Mouse (Mus musculus) kidney, postnatal 14 days (tissue): ENCODE measurements around the gene Bpifa3.
"Not testable (repeated sequence)": the region's sequence is repeated elsewhere in the genome, so short reads cannot be mapped to it uniquely, and the experiment has no call there.

Source experiments
- DNase-seq: peaks from one replicate; pipeline ENCODE4 v3.0.0; 2022; ENCODE audit warnings: mixed read lengths

The Bpifa3 gene

DNA sequence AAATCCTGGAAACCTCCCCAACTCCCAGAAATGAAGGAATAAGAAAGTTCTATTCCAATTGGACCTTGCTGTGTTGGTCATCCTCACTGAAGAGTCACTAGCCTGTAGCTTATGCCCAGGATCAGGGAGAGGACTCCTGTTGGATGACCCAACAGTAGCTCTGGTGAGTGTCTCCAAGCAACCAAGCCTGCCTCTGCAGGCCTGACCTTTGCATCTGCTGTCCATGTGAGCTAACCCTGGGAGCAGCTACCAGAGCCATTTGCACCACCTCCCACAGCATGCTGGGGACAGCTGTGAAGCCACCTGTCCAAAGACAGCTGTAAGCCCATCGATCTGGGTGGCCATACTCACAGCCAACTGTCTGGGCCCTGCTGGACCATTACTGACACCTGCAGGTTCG is at the start of gene Bpifa3:
Gene Bpifa3 (plus strand): TSS at position 217 of the 400 bp plus-strand sequence.
- no peak for DNase-seq

DNA sequence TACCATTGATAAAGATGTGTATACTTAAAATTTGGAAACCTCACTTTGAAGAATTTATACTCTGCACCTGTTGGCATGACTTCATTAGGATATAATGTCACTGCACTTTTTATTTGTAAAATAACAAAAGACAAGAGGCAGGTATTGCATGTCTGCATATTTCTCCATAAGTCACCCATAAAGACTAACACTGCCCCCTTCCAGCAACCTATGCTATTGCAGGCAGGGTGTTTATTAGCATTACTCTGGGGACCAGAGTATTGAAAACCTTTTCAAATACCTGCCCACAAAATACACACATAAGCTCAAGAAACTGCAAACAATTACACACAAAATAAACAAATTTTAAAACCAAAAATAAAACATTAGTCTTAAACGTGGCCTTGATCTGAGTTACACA is 32.4 kb upstream of the Bpifa3 start:
- no peak for DNase-seq

DNA sequence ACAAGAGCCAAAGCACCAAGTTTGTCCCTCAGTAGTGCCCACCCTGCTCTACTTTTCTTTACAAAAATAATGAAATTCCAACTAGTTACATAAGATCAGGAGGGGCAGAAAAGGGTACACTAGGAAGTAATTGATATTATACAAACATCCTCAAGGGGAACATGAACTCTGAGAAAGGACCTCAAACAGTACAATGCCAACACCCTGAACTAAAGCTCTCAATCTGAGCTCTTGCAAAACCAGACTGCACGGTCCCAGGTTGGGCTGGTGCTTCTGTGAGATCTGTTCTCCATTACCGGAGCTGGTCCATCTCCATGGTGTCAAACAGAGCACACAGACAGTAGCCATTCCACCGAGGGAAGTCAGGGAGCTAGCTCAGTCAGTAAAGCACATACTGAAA is 12.8 kb upstream of the Bpifa3 start:
- no peak for DNase-seq

DNA sequence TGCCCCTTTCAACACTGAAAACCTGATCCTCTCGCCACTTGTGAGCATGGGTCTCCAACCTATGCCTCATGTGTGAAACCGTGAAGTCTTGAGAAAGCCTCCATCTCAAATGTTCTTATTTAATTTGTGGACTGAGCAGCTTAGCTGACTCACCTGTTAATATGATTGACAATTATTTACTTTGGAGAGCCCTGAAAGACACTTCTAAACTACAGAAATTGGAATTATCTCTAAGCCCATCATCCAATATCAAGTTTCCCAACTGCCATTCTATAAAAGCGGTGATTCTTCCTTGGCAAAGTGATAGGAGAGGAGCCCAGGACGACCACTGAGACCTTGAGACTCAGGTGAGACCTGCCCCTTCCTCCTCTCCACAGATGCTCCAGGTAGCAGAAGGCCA is 12.4 kb downstream of the Bpifa3 start, which contains the start of gene Bpifa1:
Gene Bpifa1 (plus strand): TSS at position 301 of the 400 bp plus-strand sequence.
- DNase-seq = no peak

DNA sequence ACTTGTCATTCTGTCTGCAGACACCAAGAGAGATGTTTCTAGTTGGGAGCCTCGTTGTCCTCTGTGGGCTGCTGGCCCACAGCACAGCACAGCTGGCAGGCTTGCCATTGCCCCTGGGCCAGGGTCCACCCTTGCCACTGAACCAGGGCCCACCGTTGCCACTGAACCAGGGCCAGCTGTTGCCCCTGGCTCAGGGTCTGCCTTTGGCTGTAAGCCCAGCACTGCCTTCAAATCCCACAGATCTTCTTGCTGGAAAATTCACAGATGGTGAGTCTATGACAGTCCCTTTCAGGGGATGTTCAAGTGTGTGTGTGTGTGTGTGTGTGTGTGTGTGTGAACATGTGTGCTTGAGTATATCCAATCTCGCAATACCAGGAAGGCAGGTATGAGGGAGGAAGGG is 13.6 kb downstream of the Bpifa3 start:
- DNase-seq = no peak

DNA sequence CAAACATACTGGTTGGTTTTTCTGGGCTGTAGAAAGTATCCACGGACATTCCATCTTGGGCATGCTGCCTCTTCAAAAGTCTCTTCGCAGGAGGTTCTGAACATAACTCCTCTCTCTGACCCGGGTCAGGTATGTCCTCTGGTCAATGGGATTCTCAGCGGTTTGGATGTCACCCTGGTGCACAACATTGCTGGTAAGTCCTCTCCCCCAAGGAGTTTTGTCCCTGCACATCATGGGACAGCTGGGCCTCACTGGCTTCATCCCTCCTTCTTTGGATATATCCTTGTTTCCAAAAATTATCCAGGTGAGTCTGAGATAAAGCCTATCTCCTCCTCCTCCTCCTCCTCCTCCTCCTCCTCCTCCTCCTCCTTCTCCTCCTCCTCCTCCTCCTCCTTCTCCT is 17.4 kb downstream of the Bpifa3 start:
- DNase-seq = no peak

DNA sequence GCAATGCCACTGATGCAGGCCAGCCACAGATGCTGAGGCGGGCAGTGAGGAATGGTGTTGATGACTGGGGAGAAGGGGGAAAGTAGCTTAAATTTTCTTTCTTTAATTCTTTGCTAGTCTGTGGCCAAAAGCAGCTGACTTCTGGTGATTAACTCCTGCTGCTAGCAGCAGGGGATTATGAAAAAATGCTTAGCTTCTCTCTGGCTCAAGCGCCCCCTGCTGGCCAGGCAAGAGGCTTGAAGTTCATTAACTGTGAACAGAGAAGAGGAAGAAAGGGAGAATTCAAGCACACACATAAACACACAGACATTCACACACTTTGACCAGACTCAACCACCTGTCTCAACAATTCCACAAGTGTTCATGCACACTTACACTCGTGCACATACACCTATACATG is 28.3 kb downstream of the Bpifa3 start:
- peak; percentile 19 for DNase-seq

DNA sequence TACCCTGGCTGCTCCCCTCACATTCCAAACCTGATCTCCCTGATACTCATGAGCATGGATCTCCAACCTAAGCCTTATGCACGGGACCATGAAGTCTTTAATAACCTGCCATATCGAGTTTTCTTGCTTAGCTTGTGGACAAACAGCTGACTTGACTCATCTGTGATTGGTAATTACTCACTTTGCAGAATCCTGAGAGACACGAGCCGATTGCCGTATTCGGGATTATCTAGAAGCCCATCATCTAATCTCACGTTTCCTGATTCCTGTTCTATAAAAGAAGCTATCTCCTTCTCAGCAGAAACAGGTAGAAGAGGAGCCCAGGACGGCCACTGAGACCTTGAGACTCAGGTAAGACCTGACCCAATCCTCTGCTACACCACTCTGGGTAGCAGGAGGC is 32.2 kb downstream of the Bpifa3 start, which contains the start of gene Bpifa5:
Gene Bpifa5 (plus strand): TSS at position 301 of the 400 bp plus-strand sequence.
- no peak for DNase-seq

DNA sequence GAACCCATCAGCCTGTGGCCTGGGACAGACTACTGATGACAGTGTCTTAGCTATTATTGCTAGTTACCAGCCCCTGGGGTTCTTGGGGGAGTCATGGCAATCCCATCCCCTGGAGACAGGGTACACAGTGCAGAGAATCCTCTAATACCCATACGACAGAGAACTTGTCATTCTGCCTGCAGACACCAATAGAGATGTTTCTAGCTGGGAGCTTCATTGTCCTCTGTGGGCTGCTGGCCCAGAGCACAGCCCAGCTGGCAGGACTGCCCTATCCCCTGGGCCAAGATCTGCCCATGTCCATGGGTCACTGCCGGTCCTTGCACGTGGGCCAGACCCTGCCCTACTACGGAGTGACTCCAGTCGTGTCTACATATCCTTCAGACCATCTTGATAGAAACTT is 33.2 kb downstream of the Bpifa3 start:
- no peak for DNase-seq

DNA sequence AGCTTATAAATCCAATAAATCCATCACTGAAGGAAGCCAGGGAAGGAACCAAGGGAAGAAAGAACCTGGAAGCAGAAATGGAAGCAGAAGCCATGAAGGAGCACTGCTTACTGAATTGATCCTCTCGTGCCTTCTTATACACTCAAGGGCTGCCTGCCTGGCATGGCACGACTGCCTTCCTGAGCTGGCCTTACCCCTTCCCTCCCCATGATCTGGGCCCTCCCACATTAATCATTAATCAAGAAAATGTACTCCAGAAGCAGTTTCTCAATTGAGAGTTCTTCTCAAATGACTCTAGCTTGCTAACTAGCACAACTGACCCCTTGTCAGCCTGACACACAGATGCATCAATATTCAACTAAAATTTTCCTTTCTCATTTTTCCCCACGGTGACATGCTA is 39.0 kb downstream of the Bpifa3 start:
- DNase-seq = peak; percentile 48

DNA sequence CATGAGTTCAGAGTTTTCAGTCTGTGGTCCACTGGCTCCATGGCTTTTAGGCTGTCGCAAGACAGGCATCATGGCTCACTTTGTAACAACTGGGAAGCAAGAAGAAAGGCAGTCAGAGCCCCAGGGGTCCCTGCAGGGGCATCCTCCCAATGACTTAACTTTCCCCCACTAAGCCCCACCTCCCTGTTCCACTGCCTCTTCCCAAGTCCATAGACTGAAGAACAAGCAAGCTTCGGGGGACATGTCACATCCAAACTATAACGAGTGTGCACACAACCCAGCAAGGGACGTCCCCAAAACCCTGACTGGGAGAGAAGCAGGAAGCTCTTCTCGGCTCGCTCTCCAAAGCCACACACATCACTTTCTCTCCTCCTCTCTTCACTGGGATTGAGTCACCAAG is 41.5 kb downstream of the Bpifa3 start:
- no peak for DNase-seq

DNA sequence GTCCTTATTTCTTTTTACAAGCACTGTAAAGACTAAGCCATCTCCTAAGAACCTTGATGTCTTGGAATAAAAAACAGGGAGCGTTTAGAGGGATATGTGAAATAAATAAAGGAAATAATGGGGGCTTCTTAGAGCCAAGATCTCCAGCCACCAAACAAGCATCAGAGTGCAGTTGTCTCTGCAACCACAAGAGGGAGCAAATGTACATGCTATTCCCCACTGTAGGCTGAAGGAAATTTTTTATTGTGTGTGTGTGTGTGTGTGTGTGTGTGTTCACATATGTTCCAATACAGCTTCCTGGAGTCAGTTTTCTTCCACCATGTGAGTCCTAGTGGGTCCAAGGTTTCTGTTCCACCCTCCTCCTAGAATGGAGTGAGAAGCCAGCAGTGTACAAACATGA is 43.2 kb downstream of the Bpifa3 start:
- DNase-seq = peak; percentile 34

DNA sequence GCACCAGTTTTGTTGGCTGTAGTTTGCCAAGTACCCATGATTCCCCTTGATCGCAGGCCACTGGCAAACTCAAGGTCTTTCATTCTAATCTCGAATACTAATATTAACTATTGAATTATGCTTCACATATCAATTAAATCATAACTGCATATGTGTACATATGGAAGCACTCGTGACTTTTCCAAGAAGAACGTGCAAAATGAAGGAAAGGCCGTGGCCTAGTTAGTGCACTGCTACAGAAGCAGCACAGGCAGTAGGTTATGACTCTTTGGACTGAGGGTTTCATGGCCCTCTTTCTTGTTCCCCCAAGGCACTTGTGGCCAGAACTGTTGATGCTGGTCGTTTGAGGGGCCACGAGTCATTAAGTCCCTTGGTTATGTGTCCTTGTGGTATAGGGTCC is 51.8 kb downstream of the Bpifa3 start:
- not testable (repeated sequence) for DNase-seq

DNA sequence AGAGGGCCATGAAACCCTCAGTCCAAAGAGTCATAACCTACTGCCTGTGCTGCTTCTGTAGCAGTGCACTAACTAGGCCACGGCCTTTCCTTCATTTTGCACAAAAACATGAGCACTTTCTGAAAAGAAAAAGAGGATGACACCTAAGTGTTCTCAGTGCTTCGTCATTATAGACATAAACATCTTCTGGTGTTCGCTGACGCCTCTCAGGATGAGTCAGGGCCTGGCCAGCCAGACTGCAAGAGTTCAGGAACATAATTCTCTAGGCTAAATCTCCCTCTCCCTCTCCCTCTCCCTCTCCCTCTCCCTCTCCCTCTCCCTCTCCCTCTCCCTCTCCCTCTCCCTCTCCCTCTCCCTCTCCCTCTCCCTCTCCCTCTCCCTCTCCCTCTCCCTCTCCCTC is 52.9 kb downstream of the Bpifa3 start:
- DNase-seq = not testable (repeated sequence)

DNA sequence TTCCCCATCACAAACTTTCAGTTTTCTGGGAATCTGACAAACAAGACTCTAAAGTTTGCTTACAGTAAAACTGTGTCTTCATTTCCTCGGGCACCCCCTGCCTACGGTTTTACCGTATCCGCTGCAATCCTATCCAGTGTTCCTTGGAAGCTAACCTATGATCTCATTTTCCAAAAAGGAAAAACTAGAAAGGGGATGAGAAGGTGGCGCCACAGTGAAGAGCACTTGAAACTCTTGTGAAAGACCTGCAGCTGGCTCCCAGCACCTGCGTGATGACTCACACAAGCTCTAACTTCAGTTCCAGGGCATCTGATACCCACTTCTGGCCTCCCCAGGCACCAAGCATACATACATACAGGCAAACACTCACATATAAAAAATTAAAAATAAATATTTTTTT is 55.2 kb downstream of the Bpifa3 start:
- no peak for DNase-seq

DNA sequence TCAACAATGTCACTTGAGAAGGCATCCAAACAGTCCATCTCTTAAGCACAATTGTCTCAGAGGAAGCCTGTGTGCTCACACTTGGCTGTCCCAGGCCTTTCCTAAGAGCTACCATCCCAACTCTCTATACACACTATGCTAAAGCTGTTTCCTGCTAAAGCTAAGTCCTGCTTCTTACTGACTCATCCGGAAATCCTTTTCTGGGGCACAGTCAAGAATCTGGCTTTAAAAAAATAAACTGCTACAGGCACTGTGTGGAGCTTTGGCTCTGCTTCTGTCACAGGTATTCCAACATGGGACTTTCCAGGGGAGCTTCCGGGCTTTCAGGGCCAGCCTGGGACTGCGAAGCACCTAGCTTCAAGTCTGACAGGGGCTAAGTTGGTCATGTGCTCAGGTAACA is 55.6 kb downstream of the Bpifa3 start:
- no peak for DNase-seq

DNA sequence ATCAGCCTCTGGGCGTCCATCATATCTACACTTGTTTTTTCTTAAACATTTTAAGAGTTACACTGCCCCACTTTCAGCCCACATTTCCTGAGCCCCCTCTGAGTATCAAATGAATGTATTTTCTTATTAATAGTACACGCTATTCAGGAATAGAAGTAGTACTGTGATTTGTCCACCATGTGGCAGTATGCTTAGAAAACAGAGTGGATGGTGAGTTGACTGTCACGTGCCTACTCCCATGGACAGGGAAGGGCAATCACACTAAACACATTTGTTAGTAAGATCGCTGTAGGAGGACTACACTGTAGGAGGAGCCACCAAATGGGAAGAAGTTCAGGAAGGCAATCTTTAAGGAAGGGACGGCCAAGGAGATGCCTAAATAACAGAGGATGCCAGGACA is 57.3 kb downstream of the Bpifa3 start:
- DNase-seq = no peak
